ENCODE assay signal across 17 mouse cellular contexts in the genomic region with DNA sequence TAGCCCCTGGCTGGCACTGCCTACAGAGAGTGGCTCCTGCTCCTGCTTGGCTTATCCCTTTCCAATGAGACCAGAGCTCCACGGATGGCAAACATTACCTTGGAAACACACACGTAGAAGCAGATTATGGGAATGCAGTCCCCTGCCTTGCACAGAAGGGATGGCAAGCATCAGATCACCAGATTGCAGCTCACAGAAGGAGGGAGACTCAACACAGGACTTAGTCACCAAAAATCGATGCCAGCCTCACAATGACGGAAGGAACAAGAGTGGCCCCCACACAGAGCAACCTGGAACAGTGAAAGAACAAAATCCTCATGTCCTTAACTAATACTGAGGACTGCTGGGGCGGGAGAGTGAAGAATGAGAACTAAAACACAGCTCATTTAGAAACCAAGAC.
DNase-seq lines count a peak whose midpoint lies in the region; ATAC-seq and TF ChIP-seq lines count a peak whose summit lies in the region.
"Had no signal": no experiment of that assay in that cellular context is flagged by ENCODE, and none has a peak within 500 bp of the region (broad histone marks: within the 10 kb centered on the region; RNA-seq: fewer than 3 reads in every experiment).

No protein-coding gene starts in this region.

- no peak for TF ChIP-seq CTCF in midbrain, postnatal 0 days (IDR thresholded peaks at IDR 0.05)

- no peak overlapping the region for H3K4me2 ChIP-seq in midbrain, postnatal 0 days (ENCODE audit: low read depth, low read length, poor library complexity, severe bottlenecking)
- H3K4me2 ChIP-seq: heart, embryonic 12.5 days; midbrain, embryonic 13.5 days; neural tube, embryonic 12.5 days had no signal

- ATAC-seq in midbrain, postnatal 0 days (ENCODE audit: low FRiP score) = no peak
- ATAC-seq in megakaryocyte progenitor cell, adult 5-6 weeks (replicated peaks; ENCODE audit: poor library complexity) = no peak
- ATAC-seq: intestine, postnatal 0 days; midbrain, embryonic 13.5 days; Patski had no signal

- H3K9ac ChIP-seq in midbrain, postnatal 0 days (replicated peaks; ENCODE audit: low read length, poor library complexity, severe bottlenecking) = no peak overlapping the region
- H3K9ac ChIP-seq: heart, embryonic 12.5 days; midbrain, embryonic 13.5 days; neural tube, embryonic 12.5 days had no signal

- peak; percentile 12 for DNase-seq in midbrain, postnatal 0 days (ENCODE audit: low spot score)
- DNase-seq in midbrain, embryonic 10.5 days (ENCODE audit: low spot score) = no peak
- DNase-seq in layer of hippocampus, adult 18-20 months (ENCODE audit: low spot score in 2 of 2) = peak; percentile 83 to 88
- DNase-seq in left cerebral cortex, postnatal 25 days (ENCODE audit: low spot score in 2 of 2) = peak; percentile 43 to 73
- no peak for DNase-seq in gastrocnemius, adult 8-10 months (ENCODE audit: low spot score in 2 of 2)
- DNase-seq in testis, postnatal 10 days (ENCODE audit: low spot score) = no peak
- DNase-seq: kidney, postnatal 4 days; lung, postnatal 10 days; thymus, postnatal 36 days had no signal

- H3K27me3 ChIP-seq in midbrain, postnatal 0 days (ENCODE audit: insufficient read depth, low read length) = no peaks in the 10 kb centered on the region
- H3K27me3 ChIP-seq in midbrain, embryonic 10.5 days (ENCODE audit: low read depth, poor library complexity, severe bottlenecking) = no peaks in the 10 kb centered on the region
- H3K27me3 ChIP-seq: CH12.LX; heart, embryonic 12.5 days; midbrain, embryonic 13.5 days; neural tube, embryonic 12.5 days had no signal

- WGBS in midbrain, postnatal 0 days = 51% methylated on average over 5 of the region's 5 CpGs
- WGBS in midbrain, embryonic 10.5 days = 67% methylated on average over 5 of the region's 5 CpGs

- H3K9me3 ChIP-seq in midbrain, postnatal 0 days (ENCODE audit: low read length) = no peaks in the 10 kb centered on the region
- no peaks in the 10 kb centered on the region for H3K9me3 ChIP-seq in midbrain, embryonic 10.5 days (replicated peaks)
- H3K9me3 ChIP-seq: heart, embryonic 12.5 days; midbrain, embryonic 13.5 days; neural tube, embryonic 12.5 days had no signal

- H3K4me3 ChIP-seq in midbrain, postnatal 0 days (ENCODE audit: low read depth, low read length) = no peak overlapping the region
- H3K4me3 ChIP-seq in midbrain, embryonic 10.5 days = no peak overlapping the region
- H3K4me3 ChIP-seq: erythroblast, embryonic 14.5 days; heart, embryonic 12.5 days; midbrain, embryonic 13.5 days; neural tube, embryonic 12.5 days had no signal

- intact Hi-C loops in left cerebral cortex, postnatal 25 days (cut with DNase I) = no loop called here

- H3K27ac ChIP-seq in midbrain, postnatal 0 days (ENCODE audit: low read depth, low read length) = no peak overlapping the region
- no peak overlapping the region for H3K27ac ChIP-seq in midbrain, embryonic 10.5 days (replicated peaks)
- H3K27ac ChIP-seq: midbrain, embryonic 13.5 days; neural tube, embryonic 12.5 days had no signal

- H3K4me1 ChIP-seq in midbrain, postnatal 0 days (ENCODE audit: insufficient read depth, low read length) = no peaks in the 10 kb centered on the region
- 0 out of 2 replicates have a peak, but pooled peaks cover 3% of the 10 kb centered on the region for H3K4me1 ChIP-seq in midbrain, embryonic 10.5 days
- H3K4me1 ChIP-seq: midbrain, embryonic 13.5 days; neural tube, embryonic 12.5 days had no signal

- H3K36me3 ChIP-seq in midbrain, postnatal 0 days (ENCODE audit: insufficient read depth, low read length) = no peaks in the 10 kb centered on the region
- no peaks in the 10 kb centered on the region for H3K36me3 ChIP-seq in midbrain, embryonic 10.5 days
- H3K36me3 ChIP-seq: heart, embryonic 12.5 days; midbrain, embryonic 13.5 days; neural tube, embryonic 12.5 days had no signal

Comparison
In these comparisons a context has a peak if more than half of its experiments do, and no peak if none do; other contexts are left out.
1. DNase-seq: peak in midbrain, postnatal 0 days (single experiment), layer of hippocampus, adult 18-20 months (2 of 2) and left cerebral cortex, postnatal 25 days (2 of 2); none in midbrain, embryonic 10.5 days (single experiment), gastrocnemius, adult 8-10 months (0 of 2) and testis, postnatal 10 days (single experiment).